Mouse (Mus musculus) stomach, embryonic 16.5 days (tissue): Measurements from ENCODE around the gene Igsf11. TPM values are rescaled to one million over a fixed set of nuclear protein-coding genes. Genes with fewer than 3 reads are reported as not detected.

Experiments used
- ATAC-seq: fragments of 200-750 bp; cut with Nextera tagmentation; 2 replicates; pipeline ENCODE4 v1.8.0; 2017; ENCODE audit warnings: moderate number of reproducible peaks, moderate TSS enrichment; ENCODE audit not compliant: insufficient read depth, low FRiP score
- H3K27ac ChIP-seq: fragments of 300-500 bp; sonication (generic); 2 replicates; pipeline ENCODE4 v1.5.1; 2014; ENCODE audit warnings: low read length
- H3K27me3 ChIP-seq: fragments of 300-500 bp; sonication (generic); 2 replicates; pipeline ENCODE4 v1.6.1; 2014; ENCODE audit warnings: low read length, control low read depth, mixed read lengths; ENCODE audit not compliant: control insufficient read depth, insufficient read depth
- H3K36me3 ChIP-seq: fragments of 300-500 bp; sonication (generic); 2 replicates; pipeline ENCODE4 v1.6.1; 2014; ENCODE audit warnings: low read length; ENCODE audit not compliant: control insufficient read depth, insufficient read depth
- H3K4me1 ChIP-seq: fragments of 300-500 bp; sonication (generic); 2 replicates; pipeline ENCODE4 v1.6.1; 2014; ENCODE audit warnings: low read length, control low read depth, mixed read lengths; ENCODE audit not compliant: control insufficient read depth, insufficient read depth
- H3K4me2 ChIP-seq: fragments of 300-500 bp; sonication (generic); 2 replicates; pipeline ENCODE4 v1.6.1; 2014; ENCODE audit warnings: low read depth, low read length, mixed read lengths
- H3K4me3 ChIP-seq: fragments of 300-500 bp; sonication (generic); replicated peaks from 2 replicates; pipeline ENCODE4 v1.5.1; 2014; ENCODE audit warnings: mild to moderate bottlenecking, low read length
- H3K9ac ChIP-seq: fragments of 300-500 bp; sonication (generic); 2 replicates; pipeline ENCODE4 v1.6.1; 2014; ENCODE audit warnings: low read length
- H3K9me3 ChIP-seq: fragments of 300-500 bp; sonication (generic); replicated peaks from 2 replicates; pipeline ENCODE4 v1.6.1; 2016; ENCODE audit warnings: low read length, control low read depth; ENCODE audit not compliant: control insufficient read depth
- WGBS: fragments of 180-500 bp; shearing (Covaris S2); extraction: QIAGEN DNeasy Blood & Tissue Kit; methylation state at CpG from one replicate; pipeline ENCODE4 v1.1.7; 2014; 5-methylcytosine and 5-hydroxymethylcytosine counted together
- polyA plus RNA-seq: library from polyadenylated mRNA; unstranded; fragments of >200 nt; fragmentation: Nextera tagmentation; extraction: Ambion mirVana; gene quantifications from 2 replicates; pipeline ENCODE4 v1.2.1, GENCODE M21; 2015

Gene Igsf11
- polyA plus RNA-seq, 1 experiment from 2014 or later: 1.5 TPM

DNA sequence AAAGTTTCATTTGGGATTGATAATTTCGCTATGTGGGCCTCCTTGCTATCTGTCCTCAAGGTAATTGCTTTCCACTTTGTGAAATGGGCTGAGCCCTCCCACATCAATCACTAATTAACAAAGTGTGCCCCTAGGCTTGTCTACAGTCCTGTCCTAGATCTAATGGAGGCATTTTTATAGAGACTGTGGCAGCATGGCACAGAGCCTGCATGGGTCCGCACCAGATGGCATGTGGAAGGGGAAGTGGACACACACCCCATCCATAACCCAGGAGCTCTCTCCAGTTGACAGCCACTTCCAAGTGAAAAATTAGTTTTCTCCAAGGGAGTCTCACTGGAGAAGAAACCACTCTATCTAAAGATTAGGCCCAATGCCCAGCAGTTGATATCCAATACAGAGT is 138.9 kb downstream of the Igsf11 start:
- H3K9ac ChIP-seq: no peak overlapping the region
- no peak overlapping the region for H3K27ac ChIP-seq
- no peak for ATAC-seq
- no peaks in the 10 kb centered on the region for H3K9me3 ChIP-seq
- H3K4me3 ChIP-seq: no peak overlapping the region
- H3K4me2 ChIP-seq: no peak overlapping the region
- WGBS: 57% methylated on average over 2 of the region's 2 CpGs
- no peaks in the 10 kb centered on the region for H3K27me3 ChIP-seq
- H3K36me3 ChIP-seq: no peaks in the 10 kb centered on the region
- H3K4me1 ChIP-seq: no peaks in the 10 kb centered on the region

DNA sequence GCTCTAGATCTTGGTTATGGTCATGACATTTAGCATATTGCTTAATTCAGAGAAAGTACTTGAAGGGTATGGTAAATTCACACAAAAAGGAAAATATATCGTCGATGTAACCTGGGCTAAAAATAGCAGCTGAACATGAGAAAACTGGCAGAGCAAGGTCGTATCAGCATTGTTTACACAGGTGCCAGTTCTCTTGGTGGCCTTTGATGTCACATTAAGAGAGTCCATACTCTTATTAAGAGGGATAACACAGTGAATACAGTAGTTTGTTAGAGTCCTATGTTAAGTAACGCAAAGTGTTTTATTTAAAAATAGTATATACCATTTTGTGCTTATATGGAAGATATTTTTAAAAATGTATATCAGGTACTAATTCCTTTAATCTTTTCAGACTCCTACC is 144.8 kb downstream of the Igsf11 start:
- no peaks in the 10 kb centered on the region for H3K9me3 ChIP-seq
- peak; percentile 56 for ATAC-seq
- H3K4me3 ChIP-seq: no peak overlapping the region
- no peaks in the 10 kb centered on the region for H3K4me1 ChIP-seq
- no peak overlapping the region for H3K4me2 ChIP-seq
- WGBS: 39% methylated on average over 4 of the region's 4 CpGs
- no peaks in the 10 kb centered on the region for H3K27me3 ChIP-seq
- H3K36me3 ChIP-seq: no peaks in the 10 kb centered on the region
- H3K9ac ChIP-seq: no peak overlapping the region
- H3K27ac ChIP-seq: peak overlapping the region; percentile 25; the same call in 1 of the 2 replicates

DNA sequence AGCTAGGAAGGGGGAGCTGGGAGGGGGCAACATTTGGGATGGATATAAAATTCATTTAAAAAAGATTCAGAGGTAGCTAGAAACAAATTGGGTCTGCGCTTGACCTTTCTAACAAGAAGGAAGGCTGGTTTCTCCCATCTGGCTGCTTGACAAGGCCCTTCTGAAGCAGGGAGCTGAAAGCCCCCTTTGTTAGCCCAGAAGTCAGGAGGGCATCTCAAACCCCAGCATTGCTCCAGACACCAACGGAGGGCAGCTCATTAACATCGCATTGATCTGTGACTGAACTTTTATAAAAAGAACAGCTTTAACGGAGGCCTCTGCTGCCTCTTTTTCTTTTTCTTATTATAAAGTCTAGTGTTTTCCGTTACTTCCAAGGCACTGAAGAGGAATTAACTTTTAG is 151.9 kb downstream of the Igsf11 start:
- Histone ChIP-seq H3K9me3 (no peaks in the 10 kb centered on the region), H3K4me2 (no peak overlapping the region), H3K4me3 (no peak overlapping the region), H3K27ac (no peak overlapping the region), H3K36me3 (no peaks in the 10 kb centered on the region), H3K9ac (no peak overlapping the region), H3K4me1 (no peaks in the 10 kb centered on the region), H3K27me3 (no peaks in the 10 kb centered on the region)
- no peak for ATAC-seq
- WGBS: 71% methylated on average over 5 of the region's 5 CpGs

DNA sequence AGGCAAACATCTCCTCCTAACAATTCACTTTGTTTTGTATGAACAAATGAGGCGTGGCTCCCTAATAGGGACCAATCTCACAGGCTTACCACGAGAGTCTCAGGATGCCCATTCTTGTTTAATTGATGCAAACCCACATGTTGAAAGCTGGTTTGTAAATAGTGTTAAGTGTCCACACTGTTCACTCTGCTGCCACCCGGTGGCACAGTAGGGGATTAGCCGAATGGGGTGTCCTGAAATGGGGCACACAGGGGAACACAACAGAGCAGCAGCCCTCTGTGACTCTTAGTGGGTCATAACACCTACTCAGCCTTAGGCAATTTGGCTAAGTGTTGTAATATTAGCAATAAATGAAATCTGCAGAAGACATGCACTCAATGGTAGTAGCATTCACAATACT is 156.4 kb downstream of the Igsf11 start:
- ATAC-seq: 0 out of 2 replicates have a peak, but pooled peaks have one; percentile 37
- WGBS: 8% methylated on average over 4 of the region's 4 CpGs
- H3K9ac ChIP-seq: no peak overlapping the region
- H3K27me3 ChIP-seq: no peaks in the 10 kb centered on the region
- H3K27ac ChIP-seq: no peak overlapping the region
- no peaks in the 10 kb centered on the region for H3K9me3 ChIP-seq
- no peaks in the 10 kb centered on the region for H3K36me3 ChIP-seq
- H3K4me2 ChIP-seq: no peak overlapping the region
- no peak overlapping the region for H3K4me3 ChIP-seq
- H3K4me1 ChIP-seq: no peaks in the 10 kb centered on the region

GRCm38 (mm10) chr16:39052971-39053370 is 160.5 kb downstream of the Igsf11 start:
- Histone ChIP-seq H3K9me3 (no peaks in the 10 kb centered on the region), H3K4me1 (no peaks in the 10 kb centered on the region), H3K4me2 (no peak overlapping the region), H3K9ac (no peak overlapping the region), H3K36me3 (no peaks in the 10 kb centered on the region), H3K27me3 (no peaks in the 10 kb centered on the region), H3K4me3 (no peak overlapping the region), H3K27ac (no peak overlapping the region)
- ATAC-seq: no peak
- WGBS: 0% methylated on average over 2 of the region's 2 CpGs

DNA sequence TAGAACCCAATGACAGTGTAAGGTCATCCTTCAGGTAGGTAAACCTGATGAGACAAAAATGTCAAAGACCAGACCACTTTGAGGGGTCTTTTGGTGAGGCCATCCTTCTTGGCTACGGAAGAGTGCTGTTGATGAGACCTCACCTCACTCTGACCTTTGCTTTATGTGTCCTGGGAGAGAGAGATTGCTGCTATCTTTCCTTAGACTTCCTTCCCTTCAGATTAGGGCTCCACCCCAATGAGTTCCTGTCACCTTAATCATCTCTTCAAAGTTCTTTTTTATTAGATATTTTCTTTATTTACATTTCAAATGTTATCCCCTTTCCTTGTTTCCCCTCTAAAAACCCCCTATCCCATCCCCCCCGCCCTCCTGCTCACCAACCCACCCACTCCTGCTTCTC is 161.3 kb downstream of the Igsf11 start:
- no peak for ATAC-seq
- no peak overlapping the region for H3K4me3 ChIP-seq
- H3K27me3 ChIP-seq: no peaks in the 10 kb centered on the region
- no peak overlapping the region for H3K27ac ChIP-seq
- H3K9me3 ChIP-seq: no peaks in the 10 kb centered on the region
- 51% methylated on average over 2 of the region's 2 CpGs for WGBS
- no peaks in the 10 kb centered on the region for H3K36me3 ChIP-seq
- H3K4me2 ChIP-seq: no peak overlapping the region
- H3K4me1 ChIP-seq: no peaks in the 10 kb centered on the region
- no peak overlapping the region for H3K9ac ChIP-seq

- no peak overlapping the region for H3K27ac ChIP-seq
- ATAC-seq: no peak
- 26% methylated on average over 6 of the region's 6 CpGs for WGBS
These were observed 163.6 kb downstream of the Igsf11 start for GRCm38 (mm10) chr16:39056061-39056460.

DNA sequence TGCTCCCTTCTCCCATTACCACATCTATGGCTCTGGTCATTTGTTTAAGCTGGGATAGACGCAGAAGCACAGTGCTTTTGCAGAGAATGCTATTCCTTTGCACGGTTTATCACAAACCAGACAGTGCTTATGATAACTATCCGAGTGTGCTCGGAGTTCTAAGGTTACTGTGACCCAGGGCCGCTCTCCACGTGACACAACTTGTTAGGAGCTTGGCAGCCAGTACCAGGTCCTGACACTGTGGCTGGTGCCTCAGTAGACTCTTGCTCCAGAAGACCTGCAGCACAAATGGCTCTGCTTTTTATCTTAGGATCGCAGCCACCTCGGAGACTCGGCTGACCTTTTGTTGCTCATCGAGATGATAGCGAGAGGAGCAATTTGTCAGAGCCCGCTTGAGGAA is 164.5 kb downstream of the Igsf11 start:
- Histone ChIP-seq H3K27me3 (no peaks in the 10 kb centered on the region), H3K27ac (no peak overlapping the region), H3K9ac (no peak overlapping the region), H3K4me1 (no peaks in the 10 kb centered on the region), H3K9me3 (no peaks in the 10 kb centered on the region), H3K36me3 (no peaks in the 10 kb centered on the region), H3K4me2 (no peak overlapping the region), H3K4me3 (no peak overlapping the region)
- no peak for ATAC-seq
- WGBS: 33% methylated on average over 12 of the region's 12 CpGs

More at GRCm38 (mm10) chr16:39056061-39056460, 163.6 kb downstream of the Igsf11 start:
- no peaks in the 10 kb centered on the region for H3K9me3 ChIP-seq
- no peaks in the 10 kb centered on the region for H3K27me3 ChIP-seq
- H3K4me1 ChIP-seq: no peaks in the 10 kb centered on the region
- H3K9ac ChIP-seq: no peak overlapping the region
- no peak overlapping the region for H3K4me2 ChIP-seq
- H3K4me3 ChIP-seq: no peak overlapping the region
- no peaks in the 10 kb centered on the region for H3K36me3 ChIP-seq

DNA sequence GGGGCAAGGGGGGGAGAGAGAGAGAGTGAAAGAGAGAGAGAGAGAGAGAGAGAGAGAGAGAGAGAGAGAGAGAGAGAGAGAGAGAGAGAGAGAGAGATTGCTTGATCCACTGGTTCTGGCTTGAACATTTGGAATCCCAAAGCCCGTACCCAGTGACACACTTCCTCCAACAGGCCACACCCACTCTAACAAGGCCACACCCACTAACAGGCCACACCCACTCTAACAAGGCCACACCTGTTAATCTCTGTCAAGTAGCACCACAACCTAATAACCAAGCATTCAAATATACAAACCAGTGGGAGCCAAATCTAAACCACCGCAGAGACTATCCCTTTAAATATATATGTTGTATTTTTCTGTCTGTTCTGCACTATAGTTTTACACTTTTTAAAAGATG is 166.4 kb downstream of the Igsf11 start:
- 97% methylated on average over 2 of the region's 2 CpGs for WGBS
- no peak overlapping the region for H3K4me3 ChIP-seq
- H3K9me3 ChIP-seq: no peaks in the 10 kb centered on the region
- H3K36me3 ChIP-seq: no peaks in the 10 kb centered on the region
- no peaks in the 10 kb centered on the region for H3K27me3 ChIP-seq
- H3K9ac ChIP-seq: no peak overlapping the region
- no peak for ATAC-seq
- no peaks in the 10 kb centered on the region for H3K4me1 ChIP-seq
- H3K4me2 ChIP-seq: no peak overlapping the region
- H3K27ac ChIP-seq: no peak overlapping the region

GRCm38 (mm10) chr16:39062596-39062995 is 170.1 kb downstream of the Igsf11 start:
- Histone ChIP-seq H3K27ac (no peak overlapping the region), H3K27me3 (no peaks in the 10 kb centered on the region), H3K4me1 (no peaks in the 10 kb centered on the region), H3K4me3 (no peak overlapping the region), H3K36me3 (no peaks in the 10 kb centered on the region), H3K9ac (no peak overlapping the region), H3K4me2 (no peak overlapping the region), H3K9me3 (no peaks in the 10 kb centered on the region)
- 29% methylated on average over 5 of the region's 5 CpGs for WGBS
- no peak for ATAC-seq
